Mouse (Mus musculus): Measurements from ENCODE around the gene Ugt1a7c.

- no peak for TF ChIP-seq CTCF (IDR thresholded peaks at IDR 0.05; ENCODE audit: extremely low read depth, insufficient read depth, low read length)
- TF ChIP-seq POLR2A (IDR thresholded peaks at IDR 0.05; ENCODE audit: extremely low read depth, insufficient read depth, low read length): no peak
These were observed 42.4 kb downstream of the Ugt1a7c start for GRCm38 (mm10) chr1:88137264-88137663.
